Mouse (Mus musculus): ENCODE results near the gene Ccdc40.

DNA sequence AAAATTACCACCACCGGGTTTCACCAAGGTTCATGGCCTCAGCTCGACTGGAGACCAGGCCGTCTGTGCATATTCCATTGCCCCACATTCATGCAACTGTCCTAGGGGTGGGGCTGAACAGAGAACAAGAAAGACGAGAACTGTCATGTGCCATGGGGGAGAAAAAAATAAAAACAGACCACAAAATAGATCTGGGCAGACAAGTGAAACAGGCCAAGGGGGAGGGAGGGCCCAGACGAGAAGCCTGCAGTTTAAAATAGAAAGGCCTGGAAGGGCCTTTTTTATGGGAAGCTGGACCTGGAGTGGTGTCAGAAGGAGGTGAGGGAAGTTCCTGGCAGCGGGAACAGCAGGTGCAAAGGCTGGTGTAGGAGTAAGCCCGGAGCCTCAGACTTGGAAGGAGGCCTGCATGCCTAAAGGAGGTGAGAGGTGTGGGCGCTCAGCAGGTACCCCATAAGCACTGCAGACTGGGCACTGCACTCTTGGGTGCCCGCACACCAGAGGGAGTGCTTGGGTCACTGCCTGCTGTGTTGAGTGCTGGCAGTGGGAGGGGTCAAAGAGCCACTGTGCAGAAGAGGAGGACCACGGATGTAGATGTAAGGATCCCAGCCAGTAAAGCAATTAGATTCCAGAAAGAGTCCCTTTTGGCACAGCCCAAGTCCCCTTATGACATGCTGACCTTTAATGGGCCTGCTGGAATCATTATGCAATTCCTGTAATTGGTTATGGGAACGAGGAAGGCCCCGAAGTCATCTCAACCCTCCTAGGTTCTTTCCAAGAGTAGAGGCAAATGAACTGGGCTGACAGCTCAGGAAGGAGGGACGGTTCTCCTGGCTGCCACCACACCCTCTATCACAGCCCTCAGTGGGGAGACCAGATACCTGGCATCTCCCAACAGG lies 78.6 kb downstream of the Ccdc40 start:
- TF ChIP-seq CTCF (IDR thresholded peaks at IDR 0.05; ENCODE audit: extremely low read depth, insufficient read length, insufficient replicate concordance, low read depth, low read length), result no peak
- TF ChIP-seq POLR2A (IDR thresholded peaks at IDR 0.05; ENCODE audit: low read depth, low read length), result no peak
